Mouse (Mus musculus) adrenal gland, postnatal 4 days (tissue): ENCODE results near the gene Stx6. TPM values are rescaled to one million over a fixed set of nuclear protein-coding genes. Genes with fewer than 3 reads are reported as not detected.
"Not testable (repeated sequence)": the region's sequence is repeated elsewhere in the genome, so short reads cannot be mapped to it uniquely, and the experiment has no call there.

Experiments
- DNase-seq, 2 experiments: peaks; one replicate each; pipeline ENCODE4 v3.0.0; 2021 to 2022; ENCODE audit warnings: low spot score in 2 of 2, mixed read lengths in 2 of 2
- total RNA-seq, 2 experiments: library from RNA; stranded (reverse); gene quantifications; 2 replicates each; pipeline ENCODE4 v1.2.3; 2021

Gene Stx6
- total RNA-seq, 2 experiments from 2014 or later, result 72.5 to 76.7 TPM

DNA sequence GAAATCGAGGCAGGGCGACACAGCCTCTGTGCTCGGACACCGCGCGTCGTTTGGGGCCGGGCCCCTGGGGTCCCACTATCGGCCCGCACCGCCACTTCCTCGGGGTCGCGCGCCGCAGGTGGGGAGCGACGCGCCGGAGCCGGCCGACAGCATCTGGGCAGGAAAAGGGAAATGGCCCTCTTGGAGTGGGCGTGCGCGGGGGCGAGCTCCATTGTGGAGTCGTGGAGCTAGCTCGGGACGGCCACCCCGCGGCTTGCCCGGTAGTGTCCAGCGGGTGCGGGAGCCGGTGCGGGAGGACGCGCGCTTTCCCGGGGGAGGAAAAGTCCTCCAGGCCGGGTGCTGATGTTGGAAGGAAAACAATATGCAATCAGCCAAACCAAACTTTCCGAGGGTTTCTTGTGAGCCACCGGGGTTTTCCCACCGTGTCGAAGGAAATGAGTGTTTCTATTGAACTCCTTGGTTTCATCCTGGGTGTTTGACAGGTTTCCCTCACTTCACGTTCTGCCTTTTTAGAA, 512 bp downstream of the Stx6 start:
- peak; percentile 27 to 33 for DNase-seq

DNA sequence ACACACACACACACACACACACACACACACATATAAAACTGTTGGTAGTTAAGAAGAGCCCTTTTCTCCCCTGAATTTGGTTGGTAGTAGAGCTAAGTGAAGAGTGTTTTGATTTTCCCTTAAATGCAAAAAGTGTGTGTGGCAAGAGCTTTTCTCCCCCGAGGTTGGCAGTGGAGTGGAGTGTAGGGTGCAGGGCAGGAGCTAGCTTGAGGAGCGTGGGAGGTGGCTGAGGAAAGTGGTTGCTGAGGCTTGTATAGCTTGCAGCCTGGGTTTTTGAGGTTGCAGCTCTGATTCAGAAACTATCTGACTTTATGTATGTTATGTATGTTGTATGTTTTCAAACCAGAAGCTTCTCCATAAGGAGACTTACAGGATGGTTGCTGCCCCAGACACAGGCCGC, 8.9 kb downstream of the Stx6 start:
- no peak for DNase-seq

DNA sequence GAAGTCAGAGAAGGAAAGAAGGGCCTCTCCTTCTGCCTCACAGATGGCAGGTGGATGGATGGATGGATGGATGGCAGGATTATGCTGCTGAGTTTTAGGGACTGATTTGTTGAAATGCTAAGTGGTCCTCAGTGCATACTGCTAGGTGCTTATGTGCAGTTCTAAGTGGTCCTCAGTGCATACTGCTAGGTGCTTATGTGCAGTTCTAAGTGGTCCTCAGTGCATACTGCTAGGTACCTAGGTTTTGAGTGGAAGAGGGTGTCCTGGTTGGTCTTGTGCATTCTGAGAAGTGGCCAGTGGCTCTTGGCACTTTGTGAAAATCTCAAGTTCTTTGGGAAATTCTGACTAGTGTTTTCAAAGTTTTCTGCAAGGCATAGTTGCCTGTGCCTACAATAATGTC, 11.4 kb downstream of the Stx6 start:
- no peak for DNase-seq

DNA sequence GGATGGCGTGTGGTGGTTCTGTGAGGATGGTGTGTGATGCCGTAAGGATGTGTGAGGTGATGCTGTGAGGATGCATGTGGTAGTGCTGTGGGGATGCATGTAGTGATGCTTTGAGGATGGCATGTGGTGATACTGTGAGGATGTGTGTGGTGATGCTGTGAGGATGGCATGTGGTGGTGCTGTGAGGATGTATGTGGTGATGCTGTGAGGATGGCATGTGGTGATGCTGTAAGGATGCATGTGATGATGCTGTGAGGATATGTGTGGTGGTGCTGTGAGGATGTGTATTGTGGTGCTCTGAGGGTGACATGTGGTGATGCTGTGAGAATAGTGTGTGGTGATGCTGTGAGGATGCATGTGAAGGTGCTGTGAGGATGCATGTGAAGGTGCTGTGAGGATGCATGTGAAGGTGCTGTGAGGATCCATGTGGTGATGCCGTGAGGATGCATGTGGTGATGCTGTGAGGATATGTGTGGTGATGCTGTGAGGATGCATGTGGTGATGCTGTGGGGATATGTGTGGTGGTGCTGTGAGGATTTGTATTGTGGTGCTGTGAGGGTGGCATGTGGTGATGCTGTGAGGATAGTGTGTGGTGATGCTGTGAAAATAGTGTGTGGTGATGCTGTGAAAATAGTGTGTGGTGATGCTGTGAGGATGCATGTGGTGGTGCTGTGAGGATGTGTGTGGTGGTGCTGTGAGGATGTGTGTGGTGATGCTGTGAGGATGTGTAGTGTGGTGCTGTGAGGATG, 14.6 kb downstream of the Stx6 start:
- DNase-seq, result no peak

DNA sequence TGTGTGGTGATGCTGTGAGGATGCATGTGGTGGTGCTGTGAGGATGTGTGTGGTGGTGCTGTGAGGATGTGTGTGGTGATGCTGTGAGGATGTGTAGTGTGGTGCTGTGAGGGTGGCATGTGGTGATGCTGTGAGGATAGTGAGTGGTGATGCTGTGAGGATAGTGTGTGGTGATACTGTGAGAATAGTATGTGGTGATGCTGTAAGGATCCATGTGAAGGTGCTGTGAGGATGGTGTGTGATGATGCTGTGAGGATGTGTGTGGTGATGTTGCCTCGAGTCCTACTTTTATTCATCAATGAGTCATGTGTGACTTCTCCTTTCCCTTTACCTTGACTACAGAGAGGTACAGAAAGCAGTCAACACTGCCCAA, 15.1 kb downstream of the Stx6 start:
- DNase-seq, result not testable (repeated sequence)

DNA sequence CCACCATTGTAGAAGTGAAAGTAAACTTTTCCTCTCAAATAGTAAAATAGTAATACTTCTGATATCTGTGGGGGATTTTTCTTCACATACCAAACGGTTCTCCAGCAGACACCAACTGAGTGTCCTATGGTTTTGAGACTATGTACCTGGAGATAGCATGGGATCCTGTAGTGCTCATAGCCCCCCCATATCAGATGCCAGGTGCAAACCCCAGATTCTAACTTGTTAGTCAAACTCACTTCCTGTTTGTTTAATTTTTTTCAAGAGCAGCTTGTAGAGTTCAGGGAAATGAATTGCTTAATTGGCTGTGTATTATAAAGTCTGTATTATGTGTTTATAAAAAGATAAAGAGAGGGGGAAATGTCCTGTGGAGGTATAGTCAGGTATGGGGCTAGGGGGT, 15.9 kb downstream of the Stx6 start:
- DNase-seq, result no peak

DNA sequence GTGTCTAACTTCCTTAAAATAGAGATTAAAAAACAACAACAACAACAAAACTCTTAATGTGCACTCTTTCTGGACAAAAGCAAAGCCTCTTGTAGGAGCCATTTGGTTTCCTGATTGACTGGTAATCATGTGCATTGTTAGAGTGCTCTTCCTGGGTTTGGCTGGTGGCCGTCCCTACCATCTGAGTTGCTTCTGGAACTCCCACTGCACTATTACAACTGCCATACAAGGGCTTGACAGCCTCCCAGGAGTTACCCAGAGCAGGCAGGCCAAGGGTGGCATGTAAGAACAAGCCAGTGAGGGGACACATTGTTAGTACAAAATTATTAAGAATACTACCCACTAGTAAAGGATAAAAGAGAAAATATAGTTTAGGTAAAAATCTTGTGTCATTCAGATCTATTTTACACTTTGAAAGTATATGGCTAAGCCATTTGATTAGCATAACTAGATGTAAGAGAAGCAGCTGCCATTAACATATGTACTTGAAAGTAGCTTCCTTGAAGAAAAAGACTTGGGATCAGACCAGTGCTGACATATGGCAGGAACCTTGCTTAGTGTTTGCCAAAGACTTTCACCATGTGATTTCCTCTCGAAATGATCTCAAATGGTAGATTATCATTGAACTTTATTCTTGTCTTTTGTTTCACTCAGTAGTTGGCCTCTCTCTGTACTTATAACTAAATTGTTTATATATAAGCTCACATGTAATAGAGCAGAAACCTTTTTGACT, 19.8 kb downstream of the Stx6 start:
- DNase-seq, result no peak

DNA sequence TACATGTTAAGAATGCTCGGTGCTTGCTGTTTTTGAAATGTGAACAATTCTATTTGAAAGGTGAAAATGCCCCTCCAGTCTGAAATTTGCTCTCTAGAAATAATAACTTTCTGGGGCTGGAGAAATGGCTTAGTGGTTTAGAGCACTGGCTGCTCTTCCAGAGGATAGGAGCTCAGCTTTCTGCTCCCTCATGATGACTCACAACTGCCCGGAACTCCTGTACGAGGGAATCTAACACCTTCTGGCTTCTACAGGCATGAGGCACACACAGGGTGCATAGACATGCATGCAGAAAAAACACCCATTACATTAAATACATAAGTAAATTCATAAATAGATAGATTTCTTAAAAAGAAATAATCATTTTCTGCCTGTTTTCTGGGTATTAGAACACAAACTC, 25.7 kb downstream of the Stx6 start:
- DNase-seq, result no peak

DNA sequence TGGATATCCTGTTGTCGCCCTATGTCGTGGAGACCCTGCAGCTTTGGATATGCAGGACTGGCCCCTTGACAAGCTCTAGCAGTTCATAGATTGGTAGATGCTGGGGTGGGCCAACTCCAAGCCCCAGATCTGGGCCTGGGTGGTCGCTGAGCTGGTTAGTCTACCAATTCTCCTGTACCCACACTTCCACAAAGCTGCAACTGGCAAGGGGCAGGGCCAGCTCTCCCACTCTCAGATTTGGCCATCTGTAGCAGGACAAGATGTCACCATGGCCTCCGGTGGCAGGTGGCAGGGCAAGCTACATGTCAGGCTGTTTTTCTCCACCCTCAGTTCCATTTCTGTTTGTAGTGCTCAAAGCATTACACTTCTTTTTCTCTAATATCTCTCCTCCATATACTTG, 30.1 kb downstream of the Stx6 start:
- no peak for DNase-seq

DNA sequence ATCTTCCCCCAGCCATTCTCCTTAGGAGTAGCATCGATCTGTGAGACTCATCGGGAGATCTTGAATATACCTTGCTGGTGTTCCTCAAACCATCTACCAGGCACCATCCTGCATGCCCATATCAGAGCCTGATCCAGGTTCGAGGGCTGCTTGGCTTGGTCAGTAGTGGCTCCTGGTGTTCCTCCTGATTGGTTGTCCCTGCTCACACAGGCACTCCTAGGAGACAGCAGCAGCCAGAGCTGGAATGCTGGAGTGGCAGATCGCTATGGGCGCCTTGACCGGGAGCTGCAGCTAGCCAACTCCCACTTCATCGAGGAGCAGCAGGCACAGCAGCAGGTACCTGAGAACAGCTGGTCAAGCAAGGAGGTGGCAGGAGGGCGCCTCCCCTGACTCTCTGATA, 32.7 kb downstream of the Stx6 start:
- DNase-seq, result no peak

DNA sequence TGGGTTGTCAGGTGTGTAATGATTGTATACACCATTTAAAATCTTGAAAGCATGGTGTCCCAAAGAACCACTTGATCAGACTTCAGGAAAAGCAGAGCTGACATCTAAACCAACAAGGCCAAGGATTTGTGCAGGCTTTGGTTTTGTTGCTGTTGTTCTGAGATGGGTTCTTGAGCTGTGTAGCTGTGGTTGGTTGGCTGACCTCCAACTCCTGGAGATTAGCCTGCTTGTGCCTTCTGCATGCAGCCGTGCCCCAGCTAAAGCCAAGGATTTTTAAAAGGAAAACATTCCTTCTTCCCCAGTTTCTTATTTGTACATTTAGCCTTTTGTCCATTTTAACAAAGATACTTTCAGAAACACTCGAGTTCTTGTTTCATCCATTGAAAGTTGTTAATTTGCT, 33.2 kb downstream of the Stx6 start:
- DNase-seq, result no peak

DNA sequence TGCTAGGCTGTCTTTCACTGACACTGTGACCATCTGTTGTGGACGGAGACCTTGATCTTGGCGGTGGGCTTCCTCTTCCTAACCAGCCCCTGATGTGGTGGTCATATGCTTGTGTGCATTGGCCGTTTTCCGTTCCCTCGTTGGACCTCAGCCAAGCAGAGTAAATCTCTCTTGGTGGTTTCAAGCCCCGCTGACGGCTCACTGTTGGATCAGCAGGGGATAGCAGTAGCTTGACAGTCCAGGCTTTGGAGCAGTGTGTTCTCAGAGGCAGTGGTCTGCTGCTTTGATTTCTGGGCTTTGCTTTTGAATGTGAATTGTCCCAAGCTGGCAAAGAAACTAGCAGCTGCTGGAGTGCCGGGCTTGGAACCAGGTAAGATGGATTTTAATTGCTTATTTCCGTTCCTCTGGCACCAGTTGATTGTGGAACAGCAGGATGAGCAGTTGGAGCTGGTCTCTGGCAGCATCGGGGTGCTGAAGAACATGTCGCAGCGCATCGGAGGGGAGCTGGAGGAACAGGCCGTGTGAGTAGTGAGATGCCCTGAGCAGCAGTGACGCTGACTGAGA, 34.4 kb downstream of the Stx6 start:
- DNase-seq, result no peak

DNA sequence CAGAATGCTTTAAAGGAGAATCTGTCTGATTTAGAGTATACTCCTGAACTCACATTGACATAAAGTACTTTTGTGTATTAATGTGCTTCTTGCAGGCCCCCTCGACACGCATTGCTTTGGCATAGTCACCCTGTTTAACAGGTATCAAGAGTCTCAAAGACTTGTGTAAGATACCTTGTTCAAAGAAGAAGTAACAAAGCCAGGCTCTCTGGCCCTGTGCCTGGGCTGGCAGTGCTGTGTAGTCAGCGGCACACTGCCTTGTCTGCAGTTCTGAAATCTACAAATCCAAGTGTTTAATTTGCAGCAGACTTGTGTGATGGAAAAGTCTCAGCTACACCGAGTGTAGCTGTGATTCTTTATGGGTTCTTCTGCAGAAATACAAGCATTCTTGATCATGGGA, 38.2 kb downstream of the Stx6 start:
- no peak for DNase-seq

DNA sequence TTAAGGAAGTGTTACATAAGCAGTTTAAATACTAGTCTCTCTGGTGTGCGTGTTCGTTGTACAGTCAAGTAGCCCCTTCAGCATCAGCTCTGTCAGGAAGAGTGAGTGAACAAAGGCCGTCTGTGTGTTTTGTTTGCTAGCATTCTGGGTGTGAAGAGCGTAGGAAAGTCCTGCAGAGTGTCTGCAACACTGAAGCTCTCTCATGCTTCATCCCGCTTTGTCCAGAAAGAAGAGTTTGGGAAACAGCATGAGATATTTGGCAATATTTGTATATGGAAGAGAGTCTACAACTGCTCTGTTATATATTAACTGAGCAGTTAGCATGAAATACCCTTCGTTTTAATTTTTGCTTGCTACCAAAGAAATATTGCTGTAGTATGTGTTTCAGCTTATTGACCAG, 41.0 kb downstream of the Stx6 start:
- no peak for DNase-seq

DNA sequence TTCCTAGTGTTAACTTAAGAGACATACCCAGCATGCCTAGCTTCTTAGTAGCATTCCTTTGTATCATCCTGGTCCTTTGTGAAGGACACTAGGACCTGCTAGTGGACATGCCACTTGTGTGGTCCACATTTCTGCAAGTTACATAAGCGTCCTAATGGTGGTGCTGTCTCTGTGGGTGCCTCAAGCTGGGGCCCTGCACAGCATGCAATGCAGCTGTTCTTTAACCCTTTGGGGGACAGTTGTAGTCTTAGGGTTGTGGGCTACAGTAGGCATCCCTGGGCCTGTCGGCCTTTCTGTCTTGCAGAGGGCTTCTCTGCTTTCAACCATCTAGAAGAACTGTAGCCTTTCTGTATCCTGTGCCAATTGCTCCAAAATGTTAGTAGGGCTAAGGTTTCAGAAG, 42.5 kb downstream of the Stx6 start:
- no peak for DNase-seq

DNA sequence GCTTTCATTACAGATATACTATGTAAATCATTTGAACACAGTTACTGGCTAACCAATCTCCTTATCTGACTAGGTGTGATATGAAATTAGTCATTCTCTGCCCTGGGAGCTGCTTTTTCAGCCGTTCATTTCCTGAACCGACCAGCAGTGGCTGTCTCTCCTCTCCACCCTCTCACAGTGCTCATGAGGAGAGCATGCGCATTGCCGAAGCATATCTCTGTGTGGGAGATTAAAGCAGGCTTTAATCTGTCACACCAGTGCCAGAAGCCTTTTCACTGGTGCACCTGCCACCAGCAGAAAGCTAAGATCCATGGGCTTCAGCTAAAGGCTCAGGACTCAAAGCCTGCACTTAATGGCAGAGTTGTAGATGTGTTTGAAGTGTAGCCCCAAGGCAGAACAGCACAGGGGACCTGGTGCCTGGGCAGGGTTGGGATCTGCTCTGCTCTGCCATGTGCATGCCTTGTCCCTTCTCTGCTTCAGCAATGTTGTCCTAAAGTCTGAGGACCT, 42.9 kb downstream of the Stx6 start:
- DNase-seq, result no peak

DNA sequence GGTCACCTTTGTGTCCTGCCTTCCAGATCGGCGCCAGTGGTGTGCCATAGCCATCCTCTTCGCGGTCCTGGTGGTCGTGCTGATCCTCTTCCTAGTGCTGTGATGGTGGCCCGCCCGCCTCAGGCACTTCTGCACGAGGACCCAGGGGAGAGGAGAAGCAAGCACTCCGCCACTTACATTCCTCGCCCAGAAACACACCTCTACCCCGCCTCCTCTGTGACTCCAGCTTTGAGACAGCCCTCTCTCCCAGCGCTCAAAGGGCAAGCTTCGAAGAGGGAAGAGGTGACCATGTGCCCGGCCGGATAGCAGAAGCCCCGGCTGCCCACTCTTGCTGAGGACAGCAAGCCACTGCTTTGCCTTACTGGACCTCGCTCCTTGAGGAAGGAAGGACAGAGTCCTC, 43.4 kb downstream of the Stx6 start:
- DNase-seq, result no peak

DNA sequence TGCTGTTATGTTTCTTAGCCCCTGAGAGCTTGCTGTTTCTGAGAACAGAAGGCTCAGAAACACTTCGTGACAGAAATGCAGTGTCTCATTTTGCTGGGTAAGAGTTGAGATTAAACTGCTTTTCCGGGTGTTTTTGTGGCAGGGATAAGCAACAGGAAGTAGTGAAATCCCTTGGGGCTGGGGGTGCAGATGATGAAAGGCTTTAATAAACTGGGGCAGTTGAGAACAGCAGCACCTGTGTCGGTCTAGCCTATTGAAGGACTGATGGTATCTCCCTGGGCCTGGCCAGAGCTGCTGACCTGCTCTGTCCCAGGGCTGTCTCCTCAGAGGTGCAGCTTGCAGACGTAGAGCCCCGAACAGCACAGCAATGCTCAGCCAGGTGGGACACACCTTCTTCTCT, 44.0 kb downstream of the Stx6 start:
- DNase-seq, result no peak

DNA sequence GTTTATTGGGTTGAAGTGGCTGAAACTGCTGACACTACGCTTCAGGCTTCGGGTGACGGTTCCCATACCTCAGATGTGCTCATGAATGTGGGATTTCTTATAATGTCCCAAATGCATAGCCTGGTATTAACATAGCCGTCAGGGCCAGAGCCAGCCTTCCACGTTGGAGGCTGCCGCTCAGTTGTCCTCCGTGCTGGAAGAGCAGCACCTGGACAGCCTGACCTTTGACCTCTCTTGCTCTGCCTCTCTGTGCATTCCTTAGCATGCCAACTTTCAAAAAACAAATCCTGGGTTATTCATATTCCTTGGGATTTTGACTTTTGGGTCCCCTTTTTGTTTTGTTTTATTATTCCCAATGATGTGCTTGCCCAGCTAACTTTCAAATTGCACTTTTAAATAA, 44.6 kb downstream of the Stx6 start:
- no peak for DNase-seq

DNA sequence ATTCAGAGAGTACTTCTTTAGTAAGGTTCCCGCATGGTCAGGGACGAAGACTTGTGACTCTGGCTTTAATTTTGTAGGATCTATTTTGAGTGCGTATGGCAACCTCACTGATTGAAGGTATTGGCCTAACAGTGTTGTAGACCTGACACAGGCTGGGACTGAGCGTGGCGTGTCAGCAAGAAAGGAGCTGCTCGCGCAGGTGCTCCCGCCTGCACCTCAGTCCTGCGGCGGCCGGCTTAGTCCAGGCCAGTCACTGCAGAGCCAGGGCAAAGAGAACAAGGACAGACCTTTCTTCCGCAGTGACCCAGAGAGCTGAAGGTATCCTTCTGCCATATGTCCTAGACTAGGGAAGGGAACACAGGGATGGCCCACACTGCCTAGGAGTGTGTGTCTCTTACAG, 45.4 kb downstream of the Stx6 start:
- DNase-seq, result no peak

DNA sequence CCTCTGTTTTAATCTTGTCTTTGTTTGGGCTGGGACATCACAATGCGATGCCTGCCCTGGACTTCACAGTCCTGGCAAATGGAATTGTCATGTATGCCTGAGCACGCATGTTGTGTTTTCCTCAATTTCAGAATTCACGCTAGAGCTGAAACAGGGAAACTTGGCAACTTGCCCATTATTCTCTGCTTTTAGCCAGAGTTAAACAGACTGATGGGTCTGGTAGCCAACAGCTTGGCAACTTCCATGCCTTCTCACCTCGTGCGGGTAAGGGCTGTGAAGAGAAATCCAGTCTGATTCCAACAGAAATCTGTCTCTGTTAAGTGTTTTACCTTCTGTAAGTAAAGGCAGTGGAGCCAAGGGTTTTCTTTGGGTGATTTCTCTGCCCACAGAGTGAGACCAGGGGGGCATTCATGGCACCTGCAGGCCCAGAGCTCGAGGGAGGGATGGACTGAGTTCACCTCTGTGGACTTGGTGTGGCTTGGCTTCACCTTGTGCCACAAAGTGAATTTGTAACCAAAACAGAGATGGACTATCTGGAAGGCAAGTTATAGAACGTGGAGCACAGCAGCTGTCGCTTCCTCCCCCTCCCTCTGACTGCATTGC, 46.1 kb downstream of the Stx6 start:
- no peak for DNase-seq

DNA sequence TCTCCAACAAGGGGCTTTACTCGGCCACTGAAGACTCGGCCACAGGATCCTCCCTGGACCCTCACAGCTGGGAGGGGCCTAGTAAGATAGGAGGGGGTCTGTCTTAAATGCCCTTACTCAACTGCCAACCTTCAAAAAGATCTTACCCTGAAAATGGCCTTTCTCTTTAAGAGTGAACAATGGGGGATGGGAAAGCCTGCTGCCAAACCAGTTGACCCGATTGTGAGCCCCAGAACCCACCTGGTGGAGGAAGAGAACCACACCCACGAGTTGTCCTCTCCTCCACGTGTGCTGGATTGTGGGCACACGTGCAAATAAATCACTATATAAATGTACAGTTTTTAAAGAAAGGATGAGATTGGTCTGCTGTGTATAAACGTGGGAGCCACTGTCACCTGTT, 46.8 kb downstream of the Stx6 start:
- no peak for DNase-seq
